Mouse (Mus musculus) embryonic facial prominence, embryonic 11.5 days (tissue): Measurements from ENCODE around the gene N4bp1. TPM values are rescaled to one million over a fixed set of nuclear protein-coding genes. Genes with fewer than 3 reads are reported as not detected.

Experiments used
- ATAC-seq: fragments of 200-750 bp; cut with Nextera tagmentation; replicated peaks from 2 replicates; pipeline ENCODE4 v1.8.0; 2017; ENCODE audit warnings: low read depth; ENCODE audit not compliant: insufficient number of reproducible peaks, low FRiP score, low TSS enrichment
- DNase-seq: peaks from one replicate; pipeline ENCODE4 v3.0.0-alpha.2; 2015; ENCODE audit warnings: low spot score
- H3K27ac ChIP-seq: fragments of 300-500 bp; sonication (generic); replicated peaks from 2 replicates; pipeline ENCODE4 v1.5.1; 2014; ENCODE audit warnings: mild to moderate bottlenecking, low read depth, low read length, control low read depth
- H3K27me3 ChIP-seq: fragments of 300-500 bp; sonication (generic); 2 replicates; pipeline ENCODE4 v1.6.1; 2014; ENCODE audit warnings: mild to moderate bottlenecking, low read length, moderate library complexity, mixed read lengths; ENCODE audit not compliant: control insufficient read depth, insufficient read depth
- H3K36me3 ChIP-seq: fragments of 300-500 bp; sonication (generic); replicated peaks from 2 replicates; pipeline ENCODE4 v1.6.1; 2014; ENCODE audit warnings: low read depth, mild to moderate bottlenecking, low read length, moderate library complexity, mixed read lengths; ENCODE audit not compliant: control insufficient read depth, insufficient read depth
- H3K4me1 ChIP-seq: fragments of 300-500 bp; sonication (generic); 2 replicates; pipeline ENCODE4 v1.6.1; 2014; ENCODE audit warnings: low read length, mixed read lengths; ENCODE audit not compliant: control insufficient read depth, insufficient read depth
- H3K4me2 ChIP-seq: fragments of 300-500 bp; sonication (generic); 2 replicates; pipeline ENCODE4 v1.6.1; 2014; ENCODE audit warnings: low read depth, mild to moderate bottlenecking, control low read depth, low read length, moderate library complexity
- H3K4me3 ChIP-seq: fragments of 300-500 bp; sonication (generic); 2 replicates; pipeline ENCODE4 v1.5.1; 2014; ENCODE audit warnings: low read depth, low read length, control low read depth
- H3K9ac ChIP-seq: fragments of 300-500 bp; sonication (generic); replicated peaks from 2 replicates; pipeline ENCODE4 v1.6.1; 2014; ENCODE audit warnings: mild to moderate bottlenecking, control low read depth, low read length
- H3K9me3 ChIP-seq: fragments of 300-500 bp; sonication (generic); replicated peaks from 2 replicates; pipeline ENCODE4 v1.6.1; 2016; ENCODE audit warnings: mild to moderate bottlenecking, low read length, inconsistent platforms, mixed read lengths; ENCODE audit not compliant: control insufficient read depth
- WGBS: fragments of 180-500 bp; shearing (Covaris S2); extraction: QIAGEN DNeasy Blood & Tissue Kit; methylation state at CpG from one replicate; pipeline ENCODE4 v1.1.7; 2014; 5-methylcytosine and 5-hydroxymethylcytosine counted together
- polyA plus RNA-seq: library from polyadenylated mRNA; unstranded; fragments of >200 nt; fragmentation: Nextera tagmentation; extraction: Ambion mirVana; gene quantifications from 2 replicates; pipeline ENCODE4 v1.2.1, GENCODE M21; 2014

The N4bp1 gene
- polyA plus RNA-seq, 1 experiment from 2014 or later = 11.2 TPM

DNA sequence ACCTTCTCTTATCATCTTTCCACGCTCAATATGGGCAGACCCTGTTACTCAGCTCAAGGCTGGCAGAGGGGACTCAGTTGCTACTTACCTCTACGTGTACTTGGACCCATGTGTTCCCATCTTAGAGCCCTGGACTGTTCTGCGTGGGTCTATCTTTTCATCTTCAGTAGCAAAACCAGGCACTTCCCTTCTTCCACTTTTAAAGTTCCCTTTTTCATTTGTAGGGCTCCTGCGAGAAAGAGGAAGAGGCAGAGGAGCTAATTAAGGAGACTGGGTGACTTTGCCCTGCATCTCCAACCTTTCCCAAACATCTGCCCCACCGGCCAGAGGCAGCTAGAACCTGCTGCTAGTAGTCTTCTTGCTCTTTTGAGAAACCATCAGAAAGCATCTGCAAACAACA, 35.9 kb upstream of the N4bp1 start:
- H3K4me2 ChIP-seq = no peak overlapping the region
- H3K36me3 ChIP-seq = no peaks in the 10 kb centered on the region
- no peak overlapping the region for H3K9ac ChIP-seq
- no peaks in the 10 kb centered on the region for H3K9me3 ChIP-seq
- no peaks in the 10 kb centered on the region for H3K27me3 ChIP-seq
- DNase-seq = no peak
- H3K27ac ChIP-seq = no peak overlapping the region
- 74% methylated on average over 5 of the region's 5 CpGs for WGBS
- H3K4me3 ChIP-seq = no peak overlapping the region
- ATAC-seq = no peak
- no peaks in the 10 kb centered on the region for H3K4me1 ChIP-seq

DNA sequence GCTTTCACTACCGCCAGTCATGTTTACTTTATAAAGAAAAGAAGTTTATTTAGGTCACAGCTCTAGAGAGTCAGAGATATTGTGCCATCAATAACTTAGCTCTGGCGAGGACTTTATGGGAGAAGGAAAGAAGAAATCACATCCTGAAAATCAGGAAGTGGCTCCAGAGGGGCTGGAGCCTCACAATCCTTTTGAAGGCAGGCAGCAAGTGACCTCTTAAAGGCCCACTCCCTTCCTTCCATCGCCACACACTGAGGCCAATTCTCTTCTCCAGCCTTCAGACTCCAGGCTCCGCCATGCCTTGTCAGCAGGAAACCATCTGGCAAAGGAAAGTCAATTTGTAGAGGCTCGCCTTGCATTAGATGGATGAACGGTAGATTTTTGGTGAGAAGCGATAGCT, 35.4 kb upstream of the N4bp1 start:
- Histone ChIP-seq H3K4me3 (no peak overlapping the region), H3K9ac (no peak overlapping the region), H3K36me3 (no peaks in the 10 kb centered on the region), H3K27me3 (no peaks in the 10 kb centered on the region), H3K4me2 (no peak overlapping the region), H3K27ac (no peak overlapping the region), H3K9me3 (no peaks in the 10 kb centered on the region), H3K4me1 (no peaks in the 10 kb centered on the region)
- ATAC-seq = no peak
- WGBS = 42% methylated on average over 7 of the region's 7 CpGs
- DNase-seq = no peak

DNA sequence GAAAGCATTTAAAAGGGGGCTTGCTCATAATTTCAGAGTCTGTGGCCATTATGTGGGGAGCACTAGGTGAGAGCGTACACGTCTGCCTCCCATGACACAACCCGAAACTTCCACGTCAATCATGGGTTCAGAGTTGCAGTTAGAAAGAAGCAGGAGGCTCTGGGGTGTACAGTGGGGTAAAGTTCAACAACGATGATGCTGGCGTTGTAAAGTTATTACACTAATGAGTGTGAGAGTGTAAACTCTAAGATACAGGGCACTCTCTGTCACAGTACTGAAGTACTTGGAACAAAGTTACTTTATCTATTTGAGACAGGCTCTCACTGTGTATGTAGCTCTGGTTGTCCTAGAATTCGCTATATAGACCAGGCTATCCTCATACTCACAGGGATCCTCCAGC, 35.0 kb upstream of the N4bp1 start:
- DNase-seq = no peak
- H3K4me2 ChIP-seq = no peak overlapping the region
- H3K27me3 ChIP-seq = no peaks in the 10 kb centered on the region
- no peak for ATAC-seq
- H3K27ac ChIP-seq = no peak overlapping the region
- no peaks in the 10 kb centered on the region for H3K9me3 ChIP-seq
- H3K4me3 ChIP-seq = no peak overlapping the region
- 85% methylated on average over 7 of the region's 7 CpGs for WGBS
- no peak overlapping the region for H3K9ac ChIP-seq
- no peaks in the 10 kb centered on the region for H3K36me3 ChIP-seq
- H3K4me1 ChIP-seq = no peaks in the 10 kb centered on the region

DNA sequence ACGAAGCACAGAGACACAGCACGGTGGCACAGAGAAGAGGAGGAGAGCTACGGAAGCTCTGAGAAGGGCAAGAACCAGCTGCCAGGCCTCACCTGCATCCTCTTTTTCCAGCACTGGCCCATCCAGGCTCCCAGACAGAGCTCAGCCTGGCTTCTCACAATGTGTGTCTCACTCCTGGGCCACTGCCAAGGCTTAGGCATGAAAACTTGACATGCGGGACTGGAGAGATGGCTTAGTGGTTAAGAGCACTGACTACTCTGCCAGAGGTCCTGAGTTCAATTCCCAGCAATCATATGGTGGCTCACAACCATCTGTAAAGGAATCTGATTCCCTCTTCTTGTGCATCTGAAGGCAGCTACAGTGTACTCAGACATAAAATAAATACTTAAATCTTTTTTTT, 34.2 kb upstream of the N4bp1 start:
- no peak overlapping the region for H3K4me2 ChIP-seq
- H3K9me3 ChIP-seq = no peaks in the 10 kb centered on the region
- H3K4me3 ChIP-seq = no peak overlapping the region
- no peaks in the 10 kb centered on the region for H3K4me1 ChIP-seq
- H3K27me3 ChIP-seq = no peaks in the 10 kb centered on the region
- no peak for ATAC-seq
- DNase-seq = no peak
- 85% methylated on average over 4 of the region's 4 CpGs for WGBS
- no peak overlapping the region for H3K27ac ChIP-seq
- no peak overlapping the region for H3K9ac ChIP-seq
- H3K36me3 ChIP-seq = no peaks in the 10 kb centered on the region

DNA sequence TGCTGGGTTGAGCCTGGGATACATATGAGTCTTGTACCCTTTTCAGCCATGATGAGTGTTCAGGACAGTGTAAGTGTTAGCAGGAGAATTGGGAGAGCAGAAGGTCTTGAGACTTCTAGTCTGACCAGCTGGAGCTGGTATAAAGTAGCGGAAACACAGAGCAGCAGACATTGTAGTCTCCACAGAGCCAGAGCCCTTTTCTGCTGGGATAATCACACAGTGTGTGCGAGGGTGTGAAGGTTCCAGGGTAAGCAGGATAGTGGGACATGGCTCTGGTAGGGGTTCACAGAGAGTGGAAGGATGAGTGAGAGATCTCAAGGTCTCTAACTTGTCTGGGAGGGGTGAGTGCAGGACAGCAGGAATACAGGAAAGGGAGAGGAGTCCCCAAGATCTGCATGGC, 33.0 kb upstream of the N4bp1 start:
- Histone ChIP-seq H3K4me1 (no peaks in the 10 kb centered on the region), H3K9me3 (no peaks in the 10 kb centered on the region), H3K4me2 (no peak overlapping the region), H3K36me3 (no peaks in the 10 kb centered on the region), H3K4me3 (no peak overlapping the region), H3K27me3 (no peaks in the 10 kb centered on the region), H3K9ac (no peak overlapping the region), H3K27ac (no peak overlapping the region)
- WGBS = 87% methylated on average over 2 of the region's 2 CpGs
- no peak for ATAC-seq
- no peak for DNase-seq

DNA sequence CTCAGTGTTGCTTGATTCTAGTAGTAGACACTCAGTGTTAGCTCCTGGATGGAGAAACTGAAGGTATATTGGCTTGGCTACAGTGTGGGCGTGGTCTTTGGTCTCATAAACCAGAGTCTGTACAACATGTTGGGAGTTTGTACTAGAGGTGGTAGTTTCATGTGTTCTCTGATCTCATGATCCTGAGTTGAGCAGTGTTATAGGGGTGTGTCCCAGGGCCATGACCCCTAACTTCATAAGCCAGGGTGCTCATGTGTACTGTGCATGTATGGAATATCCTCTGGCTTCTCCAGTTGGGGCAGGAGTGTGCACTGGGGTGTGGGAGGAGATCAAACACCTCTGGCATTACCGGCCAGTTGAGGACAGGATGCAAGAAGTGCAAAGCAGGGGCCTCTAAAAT, 32.6 kb upstream of the N4bp1 start:
- H3K4me3 ChIP-seq = no peak overlapping the region
- no peaks in the 10 kb centered on the region for H3K36me3 ChIP-seq
- ATAC-seq = no peak
- no peak overlapping the region for H3K4me2 ChIP-seq
- no peak overlapping the region for H3K27ac ChIP-seq
- no peak for DNase-seq
- H3K9ac ChIP-seq = no peak overlapping the region
- H3K4me1 ChIP-seq = no peaks in the 10 kb centered on the region
- no peaks in the 10 kb centered on the region for H3K9me3 ChIP-seq
- WGBS = 84% methylated on average over 2 of the region's 2 CpGs
- H3K27me3 ChIP-seq = no peaks in the 10 kb centered on the region

DNA sequence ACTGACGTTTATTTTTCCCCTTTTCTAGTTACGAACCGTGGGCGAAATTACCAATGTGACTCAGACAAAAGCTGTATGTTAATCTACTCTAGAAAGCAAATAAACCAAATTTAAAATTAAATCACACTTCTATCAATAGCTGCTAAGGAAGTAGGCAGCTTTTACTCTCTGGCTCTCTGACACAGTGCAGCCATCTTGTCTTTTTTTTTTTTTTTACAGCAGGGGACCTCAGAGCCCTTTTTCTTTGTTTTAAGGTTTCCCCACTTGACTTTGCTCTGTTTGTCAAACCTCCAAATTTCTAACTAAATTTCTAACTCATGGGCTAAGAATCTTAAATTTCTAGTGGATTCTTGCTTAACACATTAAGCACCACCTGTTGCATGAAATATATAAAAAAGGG, 31.3 kb upstream of the N4bp1 start:
- DNase-seq = no peak

DNA sequence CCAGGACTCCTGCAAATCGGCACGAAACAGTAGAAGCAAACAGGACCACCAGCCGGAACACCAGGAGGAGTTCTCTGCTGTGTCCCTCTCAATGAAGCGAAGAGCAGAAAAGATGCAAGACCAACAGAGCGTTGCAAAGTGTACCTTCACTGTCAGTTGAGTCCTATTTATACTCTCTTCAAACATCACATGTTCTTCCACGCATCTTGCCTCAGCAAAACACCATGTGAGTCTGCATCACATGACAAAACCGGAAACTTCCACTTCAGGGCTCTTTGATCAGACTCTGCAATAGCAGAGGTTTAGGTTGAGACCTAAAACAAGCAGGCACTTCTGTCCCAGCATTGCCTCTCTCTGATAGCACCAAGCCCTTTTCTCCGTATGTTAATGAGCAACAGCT, 26.1 kb upstream of the N4bp1 start:
- H3K9me3 ChIP-seq = no peaks in the 10 kb centered on the region
- H3K36me3 ChIP-seq = no peaks in the 10 kb centered on the region
- WGBS = 89% methylated on average over 8 of the region's 8 CpGs
- H3K4me3 ChIP-seq = no peak overlapping the region
- no peaks in the 10 kb centered on the region for H3K27me3 ChIP-seq
- no peaks in the 10 kb centered on the region for H3K4me1 ChIP-seq
- DNase-seq (no peak), ATAC-seq (no peak)
- H3K4me2 ChIP-seq = no peak overlapping the region
- H3K9ac ChIP-seq = no peak overlapping the region
- H3K27ac ChIP-seq = no peak overlapping the region

More for the DNA sequence above, 31.3 kb upstream of the N4bp1 start:
- Histone ChIP-seq H3K27ac (no peak overlapping the region), H3K36me3 (no peaks in the 10 kb centered on the region), H3K9me3 (no peaks in the 10 kb centered on the region), H3K9ac (no peak overlapping the region), H3K27me3 (no peaks in the 10 kb centered on the region), H3K4me3 (no peak overlapping the region), H3K4me1 (no peaks in the 10 kb centered on the region), H3K4me2 (no peak overlapping the region)
- WGBS = 85% methylated on average over 4 of the region's 4 CpGs
- ATAC-seq = no peak

DNA sequence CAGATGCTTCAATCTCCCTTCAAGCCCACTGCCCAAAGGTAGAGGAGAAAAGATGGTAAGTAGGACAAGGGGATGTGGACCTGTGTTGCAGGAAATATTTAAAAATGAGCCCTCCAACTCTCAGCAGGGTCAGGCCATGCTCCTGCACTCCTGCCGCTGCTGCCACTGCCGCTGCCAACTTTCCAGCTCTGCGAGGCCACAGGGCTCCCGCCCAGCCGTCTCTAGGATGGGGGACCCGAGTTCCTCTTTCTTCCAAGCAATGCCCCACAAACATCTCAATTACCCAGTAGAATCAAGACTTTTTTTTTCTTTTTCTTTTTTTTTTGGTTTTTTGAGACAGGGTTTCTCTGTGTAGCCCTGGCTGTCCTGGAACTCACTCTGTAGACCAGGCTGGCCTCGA, 25.2 kb upstream of the N4bp1 start:
- DNase-seq = no peak
- Histone ChIP-seq H3K9ac (no peak overlapping the region), H3K9me3 (no peaks in the 10 kb centered on the region)

More for the DNA sequence above, 25.2 kb upstream of the N4bp1 start:
- Histone ChIP-seq H3K4me2 (no peak overlapping the region), H3K4me1 (no peaks in the 10 kb centered on the region), H3K36me3 (no peaks in the 10 kb centered on the region), H3K27ac (no peak overlapping the region), H3K4me3 (no peak overlapping the region), H3K27me3 (no peaks in the 10 kb centered on the region)
- no peak for ATAC-seq
- 83% methylated on average over 6 of the region's 7 CpGs for WGBS
